Mouse (Mus musculus): ENCODE results near the gene Rgmb. TPM values are rescaled to one million over a fixed set of nuclear protein-coding genes. Genes with fewer than 3 reads are reported as not detected.

The Rgmb gene
- polyA plus RNA-seq, 1 experiment from 2014 or later = 14.2 TPM

DNA sequence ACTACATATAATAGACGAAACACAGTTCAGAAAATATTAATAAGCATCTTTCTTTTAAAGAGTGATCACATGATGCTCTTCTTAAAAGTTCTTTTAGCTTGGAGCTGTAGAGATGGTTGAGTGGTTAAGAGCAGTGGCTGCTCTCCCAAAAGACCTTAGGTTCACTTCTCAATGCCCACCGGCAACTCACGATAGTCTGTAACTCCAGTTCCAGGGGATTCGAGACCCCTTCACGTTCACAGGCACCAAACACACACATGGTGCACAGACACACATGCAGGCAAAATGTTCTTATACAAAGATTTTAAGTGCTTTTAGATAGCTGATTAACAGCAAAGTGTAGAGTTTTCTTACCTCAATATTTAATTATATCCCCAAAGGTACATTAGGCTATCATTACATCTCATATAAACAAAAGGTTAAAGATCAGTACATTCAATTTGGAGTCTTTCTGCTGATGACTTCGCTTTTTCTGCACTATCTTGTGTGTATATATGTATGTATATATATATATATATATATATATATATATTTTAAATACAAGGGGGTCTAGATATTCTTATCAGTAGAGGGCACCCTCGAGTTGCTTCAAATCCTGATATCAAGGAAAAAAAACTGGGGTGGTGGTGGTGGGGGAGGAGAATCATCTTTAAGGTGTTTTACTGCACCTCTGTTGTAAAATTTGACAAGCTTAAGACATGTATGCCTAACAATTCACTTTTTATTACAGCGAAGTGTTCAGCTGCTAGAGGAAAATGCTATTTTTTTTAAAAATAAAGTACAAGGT, 2.5 kb downstream of the Rgmb start:
- H3K9me3 ChIP-seq (replicated peaks) = no peaks in the 10 kb centered on the region
- H3K4me1 ChIP-seq = peaks cover 49% of the 10 kb centered on the region
- H3K36me3 ChIP-seq = no peaks in the 10 kb centered on the region
- no peak for DNase-seq (ENCODE audit: low spot score)
- 57% methylated on average over 8 of the region's 8 CpGs for WGBS
- peaks cover 27% of the 10 kb centered on the region for H3K27me3 ChIP-seq (ENCODE audit: low read depth, poor library complexity, severe bottlenecking)
- peak overlapping the region; percentile 91; the same call in 1 of the 2 replicates for H3K27ac ChIP-seq
- H3K4me3 ChIP-seq = peak overlapping the region; percentile 65; the same call in 1 of the 2 replicates

DNA sequence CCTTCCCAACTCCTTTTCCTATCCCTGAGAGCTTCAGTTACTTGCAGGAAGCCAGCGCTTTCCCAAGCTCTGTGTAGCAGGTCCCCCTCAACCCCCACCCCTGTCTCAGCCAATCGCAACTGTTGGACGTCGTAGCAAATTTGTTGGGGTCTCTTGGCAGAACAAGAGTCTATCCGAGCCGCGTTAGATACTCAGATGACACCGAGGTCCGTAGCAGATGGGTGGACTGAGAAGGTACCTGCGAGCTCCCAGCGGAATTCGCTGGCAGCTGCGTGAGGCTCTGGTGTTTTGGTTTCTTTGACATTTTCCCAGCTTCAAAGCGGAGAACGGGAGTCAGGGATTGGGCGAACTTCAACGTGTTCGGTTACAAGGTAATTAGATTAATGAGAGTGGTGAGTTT, 3.9 kb downstream of the Rgmb start:
- peak; percentile 55 for DNase-seq (ENCODE audit: low spot score)
- Histone ChIP-seq H3K4me3 (peak overlapping the region; percentile 93), H3K9me3 (replicated peaks) (no peaks in the 10 kb centered on the region), H3K27me3 (ENCODE audit: low read depth, poor library complexity, severe bottlenecking) (peaks cover 27% of the 10 kb centered on the region), H3K36me3 (no peaks in the 10 kb centered on the region), H3K4me1 (peaks cover 56% of the 10 kb centered on the region), H3K27ac (peak overlapping the region; percentile 97)
- WGBS = under 1% methylated on average over 18 of the region's 18 CpGs

DNA sequence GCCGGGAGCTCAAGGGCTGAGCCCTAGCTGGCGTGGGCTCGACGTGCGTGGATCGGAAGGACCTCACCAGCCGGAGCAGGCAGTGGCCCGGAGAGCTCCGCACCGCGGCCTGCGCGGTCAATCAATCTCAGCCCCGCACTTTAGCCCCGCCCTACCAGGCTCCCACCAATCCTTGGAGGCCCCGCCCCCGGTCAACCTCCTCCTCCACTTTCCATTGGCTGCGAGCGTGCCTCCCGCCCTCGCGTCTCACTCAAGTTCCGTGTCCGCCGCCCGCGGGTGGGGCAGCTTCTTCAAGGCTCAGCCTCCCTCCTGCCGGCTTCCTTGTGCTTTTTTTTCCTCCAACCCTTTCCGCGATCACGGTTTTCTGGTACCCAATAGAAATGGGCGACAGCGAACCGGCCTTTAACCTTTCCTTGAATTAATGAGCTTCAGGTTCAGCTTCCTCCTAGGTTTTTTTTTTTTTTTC, 4.4 kb downstream of the Rgmb start:
- Histone ChIP-seq H3K4me3 (peak overlapping the region; percentile 93), H3K4me1 (peaks cover 56% of the 10 kb centered on the region), H3K27me3 (ENCODE audit: low read depth, poor library complexity, severe bottlenecking) (peaks cover 27% of the 10 kb centered on the region), H3K27ac (peak overlapping the region; percentile 97), H3K9me3 (replicated peaks) (no peaks in the 10 kb centered on the region), H3K36me3 (no peaks in the 10 kb centered on the region)
- DNase-seq (ENCODE audit: low spot score) = peak; percentile 98
- 0% methylated on average over 34 of the region's 34 CpGs for WGBS

DNA sequence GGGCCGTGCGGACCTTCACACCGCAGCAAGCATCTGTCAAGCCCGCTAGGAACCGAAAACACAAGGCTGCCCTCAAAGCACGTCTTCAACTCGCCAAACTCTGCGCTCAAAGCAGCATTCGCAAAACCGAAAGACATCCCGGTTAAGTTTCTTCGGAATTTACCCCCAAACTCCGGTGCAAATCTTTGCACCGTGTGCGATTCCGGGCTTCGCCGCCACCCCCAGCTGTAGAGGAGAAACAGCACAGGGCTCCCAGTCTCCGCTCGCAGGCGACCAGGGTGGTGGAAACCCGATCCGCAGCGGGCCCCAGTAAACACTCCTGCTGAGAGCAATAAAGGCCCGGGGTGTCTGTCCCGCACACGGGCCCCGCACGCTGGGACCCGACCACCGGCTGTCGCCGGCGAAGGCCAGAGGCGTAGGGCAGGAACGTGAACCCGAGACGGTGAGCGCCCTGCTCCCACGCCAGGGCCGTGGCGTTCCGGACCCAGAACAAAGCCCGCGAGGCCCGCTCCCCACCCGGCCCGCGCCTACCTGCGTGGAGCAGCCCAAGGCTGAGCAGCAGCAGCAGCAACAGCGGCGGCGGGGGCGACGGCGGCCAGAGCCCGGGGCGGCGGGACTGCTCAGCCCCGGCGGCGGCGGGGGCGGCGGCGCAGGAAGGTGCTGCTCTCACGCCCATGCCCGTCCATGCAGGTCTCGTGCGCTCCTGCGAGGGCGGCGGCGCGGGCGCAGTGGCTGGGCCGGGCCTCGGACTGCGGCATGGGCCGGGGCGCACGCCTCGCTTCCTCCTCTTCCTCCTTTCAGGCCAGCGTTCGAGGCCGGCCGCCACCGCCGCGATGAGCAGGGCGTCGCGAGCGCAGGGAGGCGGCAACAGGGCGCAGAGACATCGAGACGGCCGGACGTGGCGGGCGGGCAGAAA, 5.1 kb downstream of the Rgmb start:
- H3K27ac ChIP-seq = peak overlapping the region; percentile 97
- H3K36me3 ChIP-seq = peaks cover 3% of the 10 kb centered on the region
- peaks cover 21% of the 10 kb centered on the region for H3K27me3 ChIP-seq (ENCODE audit: low read depth, poor library complexity, severe bottlenecking)
- DNase-seq (ENCODE audit: low spot score) = peak; percentile 74
- no peaks in the 10 kb centered on the region for H3K9me3 ChIP-seq (replicated peaks)
- under 1% methylated on average over 99 of the region's 102 CpGs for WGBS
- H3K4me3 ChIP-seq = peak overlapping the region; percentile 93
- peaks cover 57% of the 10 kb centered on the region for H3K4me1 ChIP-seq

DNA sequence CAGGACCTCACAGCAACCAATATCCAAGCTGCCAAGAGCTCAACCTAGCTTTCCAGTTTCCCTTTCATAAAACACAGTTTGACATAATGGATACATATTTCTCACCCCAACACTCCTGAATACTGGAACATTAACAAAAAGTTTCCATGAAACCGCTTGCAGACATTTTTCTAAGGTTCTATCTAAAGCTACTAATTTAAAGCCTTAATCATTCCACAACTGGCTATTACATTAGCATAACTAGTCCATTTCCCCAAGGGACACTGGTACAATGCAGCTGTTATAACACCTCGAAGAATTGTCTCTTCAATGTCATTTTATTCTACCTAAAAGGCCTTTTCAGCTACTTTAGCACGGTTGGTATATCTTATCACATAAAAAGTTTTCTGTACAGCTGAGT, 6.0 kb downstream of the Rgmb start:
- Histone ChIP-seq H3K27me3 (ENCODE audit: low read depth, poor library complexity, severe bottlenecking) (peaks cover 12% of the 10 kb centered on the region), H3K36me3 (peaks cover 10% of the 10 kb centered on the region), H3K4me1 (peaks cover 57% of the 10 kb centered on the region), H3K4me3 (peak overlapping the region; percentile 93), H3K9me3 (replicated peaks) (no peaks in the 10 kb centered on the region), H3K27ac (peak overlapping the region; percentile 97; the same call in 1 of the 2 replicates)
- no peak for DNase-seq (ENCODE audit: low spot score)
- WGBS = 44% methylated on average over 3 of the region's 3 CpGs

DNA sequence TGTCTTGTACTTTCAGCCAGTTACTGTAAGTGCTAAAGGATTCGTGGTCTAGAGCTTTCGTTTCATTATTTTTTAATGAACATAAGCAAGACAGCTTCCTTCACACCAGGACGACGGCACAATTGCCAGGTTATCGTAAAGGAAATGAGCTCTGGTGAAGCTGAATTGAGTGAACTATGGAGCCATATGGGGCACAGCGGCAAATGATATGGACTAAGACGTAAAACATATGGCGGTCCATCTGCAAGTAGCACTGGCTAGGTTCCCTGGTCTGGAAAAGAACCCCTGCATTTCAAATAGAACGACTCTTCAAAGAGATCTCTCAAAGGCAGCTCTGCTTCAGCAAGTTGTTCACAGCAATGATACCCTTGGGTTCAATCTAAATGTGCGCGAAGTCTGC, 6.5 kb downstream of the Rgmb start:
- DNase-seq (ENCODE audit: low spot score) = no peak
- Histone ChIP-seq H3K27ac (peak overlapping the region; percentile 97; the same call in 1 of the 2 replicates), H3K36me3 (peaks cover 15% of the 10 kb centered on the region), H3K4me1 (peaks cover 57% of the 10 kb centered on the region), H3K9me3 (replicated peaks) (no peaks in the 10 kb centered on the region), H3K27me3 (ENCODE audit: low read depth, poor library complexity, severe bottlenecking) (peaks cover 7% of the 10 kb centered on the region), H3K4me3 (peak overlapping the region; percentile 93)
- 45% methylated on average over 11 of the region's 11 CpGs for WGBS

DNA sequence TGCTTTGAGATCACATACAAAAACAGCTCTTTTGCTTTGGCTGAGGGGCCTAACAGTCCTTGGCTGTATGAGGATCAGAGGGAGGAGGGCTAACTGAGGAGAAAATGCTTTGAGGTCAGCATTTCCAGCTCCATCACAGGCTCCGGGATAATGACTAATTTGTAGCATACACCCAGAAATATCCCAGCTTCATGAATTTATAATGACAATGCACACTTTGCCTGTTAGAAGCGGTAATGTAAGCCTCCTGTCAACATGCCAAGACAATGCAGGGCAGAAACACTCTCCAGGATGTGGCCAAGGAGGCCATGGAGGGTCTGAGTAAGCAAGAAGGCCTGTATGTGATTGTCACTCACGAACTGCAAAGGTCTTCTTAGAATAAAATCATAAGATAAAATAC, 7.0 kb downstream of the Rgmb start:
- WGBS = 67% methylated on average over 3 of the region's 3 CpGs
- H3K4me1 ChIP-seq = peaks cover 55% of the 10 kb centered on the region

DNA sequence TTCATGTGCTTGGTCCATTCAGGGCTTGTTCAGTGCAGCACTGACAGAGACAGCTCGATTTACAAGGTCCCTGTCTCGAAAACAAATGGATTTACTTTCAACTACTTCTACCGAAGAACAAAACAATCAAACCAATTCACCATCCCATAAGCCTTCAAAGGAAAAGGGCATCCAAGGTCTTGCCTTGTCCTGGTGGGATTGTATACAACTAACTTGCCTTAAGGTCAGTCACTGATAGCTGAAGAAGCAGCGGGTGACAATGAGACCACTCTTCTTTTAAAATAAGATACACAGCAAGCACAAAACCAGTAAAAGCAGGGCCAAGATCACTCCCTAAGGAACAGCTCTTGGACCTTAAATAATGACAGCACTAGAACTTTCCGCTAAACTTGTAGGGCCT, 7.6 kb downstream of the Rgmb start:
- no peak overlapping the region for H3K27ac ChIP-seq

More for the DNA sequence above, 7.0 kb downstream of the Rgmb start:
- Histone ChIP-seq H3K4me3 (peak overlapping the region; percentile 93), H3K36me3 (peaks cover 20% of the 10 kb centered on the region), H3K27ac (no peak overlapping the region), H3K27me3 (ENCODE audit: low read depth, poor library complexity, severe bottlenecking) (peaks cover 2% of the 10 kb centered on the region), H3K9me3 (replicated peaks) (no peaks in the 10 kb centered on the region)
- DNase-seq (ENCODE audit: low spot score) = no peak

DNA sequence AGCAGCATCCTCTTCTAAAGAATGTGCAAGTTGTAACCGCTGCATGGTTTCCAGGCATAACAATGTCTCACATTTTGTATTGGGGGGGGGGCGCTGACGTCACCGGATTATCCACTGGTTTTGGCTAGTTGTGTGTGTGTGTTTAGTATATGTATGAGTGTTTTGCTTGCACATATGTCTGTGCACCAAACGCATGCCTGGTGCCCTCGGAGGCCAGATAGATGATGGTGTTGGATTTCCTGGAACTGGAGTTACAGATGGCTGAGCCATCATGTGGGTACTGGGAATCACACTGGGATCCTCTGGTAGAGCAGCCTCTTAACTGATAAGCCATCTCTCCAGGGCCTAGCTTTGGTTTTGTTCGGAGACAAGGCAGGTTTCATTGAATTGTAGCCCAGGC, 8.5 kb downstream of the Rgmb start:
- H3K27me3 ChIP-seq (ENCODE audit: low read depth, poor library complexity, severe bottlenecking) = no peaks in the 10 kb centered on the region
- H3K4me1 ChIP-seq = peaks cover 53% of the 10 kb centered on the region
- H3K9me3 ChIP-seq (replicated peaks) = no peaks in the 10 kb centered on the region
- no peak for DNase-seq (ENCODE audit: low spot score)
- no peak overlapping the region for H3K4me3 ChIP-seq
- 91% methylated on average over 7 of the region's 7 CpGs for WGBS
- H3K27ac ChIP-seq = no peak overlapping the region
- H3K36me3 ChIP-seq = peaks cover 31% of the 10 kb centered on the region

More for the DNA sequence above, 7.6 kb downstream of the Rgmb start:
- Histone ChIP-seq H3K4me1 (peaks cover 56% of the 10 kb centered on the region), H3K36me3 (peaks cover 23% of the 10 kb centered on the region), H3K9me3 (replicated peaks) (no peaks in the 10 kb centered on the region), H3K27me3 (ENCODE audit: low read depth, poor library complexity, severe bottlenecking) (no peaks in the 10 kb centered on the region), H3K4me3 (peak overlapping the region; percentile 93; the same call in 1 of the 2 replicates)
- WGBS = 39% methylated on average over 5 of the region's 5 CpGs
- DNase-seq (ENCODE audit: low spot score) = no peak

DNA sequence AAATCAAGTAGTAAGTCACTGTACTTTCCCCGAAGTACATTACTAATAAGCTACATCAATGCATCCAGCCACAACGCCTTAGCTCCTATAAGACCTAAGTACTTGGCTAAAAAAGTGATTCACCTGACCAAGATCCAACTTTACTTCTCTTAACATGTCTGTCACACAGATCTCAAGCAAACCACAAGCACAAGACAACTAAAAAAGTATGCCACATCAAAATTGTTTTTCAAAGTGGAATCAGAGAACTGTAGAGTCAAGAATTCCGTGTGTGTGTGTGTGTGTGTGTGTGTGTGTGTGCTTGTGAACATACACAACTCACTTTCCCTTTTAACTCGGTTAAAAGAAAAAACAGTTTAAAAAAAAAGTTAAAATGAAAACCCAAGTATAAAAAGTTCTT, 9.1 kb downstream of the Rgmb start:
- H3K9me3 ChIP-seq (replicated peaks) = no peaks in the 10 kb centered on the region
- peaks cover 38% of the 10 kb centered on the region for H3K36me3 ChIP-seq
- H3K27me3 ChIP-seq (ENCODE audit: low read depth, poor library complexity, severe bottlenecking) = no peaks in the 10 kb centered on the region
- H3K4me3 ChIP-seq = no peak overlapping the region
- no peak overlapping the region for H3K27ac ChIP-seq
- DNase-seq (ENCODE audit: low spot score) = no peak
- 91% methylated on average over 4 of the region's 4 CpGs for WGBS
- peaks cover 54% of the 10 kb centered on the region for H3K4me1 ChIP-seq

DNA sequence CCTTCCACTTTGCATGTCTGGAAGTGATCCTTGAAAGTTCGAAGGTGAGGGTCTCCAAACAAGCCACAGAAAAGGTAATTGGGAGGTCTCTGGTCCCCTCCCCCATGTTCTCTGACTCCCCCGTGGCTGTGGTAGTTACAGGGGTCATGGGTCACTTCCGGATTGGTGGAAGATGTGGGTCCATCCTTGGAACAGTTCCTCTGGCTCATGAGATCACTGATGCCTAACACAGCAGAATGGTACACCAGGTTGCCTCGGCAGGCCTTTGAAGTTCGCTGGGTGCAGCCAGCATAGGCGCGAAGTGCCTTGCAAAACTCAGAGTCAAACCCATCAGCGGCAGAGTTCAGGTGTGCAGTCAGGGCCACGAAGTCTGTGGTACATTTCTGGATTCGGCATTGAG, 10.1 kb downstream of the Rgmb start:
- Histone ChIP-seq H3K9me3 (replicated peaks) (no peaks in the 10 kb centered on the region), H3K27ac (0 out of 2 replicates have a peak overlapping the region, but pooled peaks have one; percentile 0), H3K4me1 (peaks cover 54% of the 10 kb centered on the region), H3K36me3 (peaks cover 44% of the 10 kb centered on the region), H3K27me3 (ENCODE audit: low read depth, poor library complexity, severe bottlenecking) (no peaks in the 10 kb centered on the region), H3K4me3 (no peak overlapping the region)
- WGBS = 70% methylated on average over 10 of the region's 10 CpGs
- DNase-seq (ENCODE audit: low spot score) = no peak

DNA sequence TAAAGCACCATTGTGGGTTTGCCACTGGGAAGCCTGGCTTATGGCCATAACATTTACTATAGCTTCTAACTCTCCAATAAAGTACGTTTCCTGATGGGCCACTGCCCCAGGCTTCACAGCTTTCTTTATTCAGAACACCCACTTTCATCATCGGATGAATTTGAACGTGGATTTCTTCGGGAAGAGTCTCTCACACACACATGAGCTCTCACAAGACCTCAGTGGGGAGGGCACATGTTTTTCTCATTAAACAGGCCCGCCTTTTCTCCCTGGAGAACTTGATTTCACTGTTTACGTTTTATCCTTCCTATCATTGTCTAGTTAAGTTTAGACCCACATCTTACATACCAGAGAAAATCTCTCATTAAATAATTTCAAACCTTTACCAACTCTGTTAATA, 10.7 kb downstream of the Rgmb start:
- Histone ChIP-seq H3K4me3 (no peak overlapping the region), H3K27ac (0 out of 2 replicates have a peak overlapping the region, but pooled peaks have one; percentile 36), H3K4me1 (peaks cover 54% of the 10 kb centered on the region), H3K36me3 (peaks cover 50% of the 10 kb centered on the region), H3K27me3 (ENCODE audit: low read depth, poor library complexity, severe bottlenecking) (no peaks in the 10 kb centered on the region), H3K9me3 (replicated peaks) (no peaks in the 10 kb centered on the region)
- DNase-seq (ENCODE audit: low spot score) = no peak
- WGBS = 33% methylated on average over 6 of the region's 6 CpGs
